16 mouse cellular contexts compared by ENCODE assay signal in genomic region chr5:125193478-125194439, GRCm38 (mm10). TPM values are rescaled to one million over a fixed set of nuclear protein-coding genes. Genes with fewer than 3 reads are reported as not detected.
DNase-seq lines count a peak whose midpoint lies in the region; ATAC-seq and TF ChIP-seq lines count a peak whose summit lies in the region.
"Had no signal": no experiment of that assay in that cellular context is flagged by ENCODE, and none has a peak within 500 bp of the region (broad histone marks: within the 10 kb centered on the region; RNA-seq: fewer than 3 reads in every experiment).

No protein-coding gene starts in this region.

- no peak overlapping the region for H3K27ac ChIP-seq in heart, embryonic 16.5 days (ENCODE audit: low read length)
- H3K27ac ChIP-seq in limb, embryonic 15.5 days = peak overlapping the region; percentile 14; the same call in 1 of the 2 replicates
- H3K27ac ChIP-seq: embryonic facial prominence, embryonic 12.5 days; limb, embryonic 12.5 days; midbrain, embryonic 10.5 days had no signal

- no peak overlapping the region for H3K9ac ChIP-seq in heart, embryonic 16.5 days (ENCODE audit: low read length)
- no peak overlapping the region for H3K9ac ChIP-seq in limb, embryonic 15.5 days
- H3K9ac ChIP-seq: embryonic facial prominence, embryonic 12.5 days; limb, embryonic 12.5 days had no signal

- peak; percentile 38; the same call in 1 of the 2 replicates for ATAC-seq in heart, embryonic 16.5 days (replicated peaks; ENCODE audit: extremely low read depth, insufficient read depth, low FRiP score)
- ATAC-seq in limb, embryonic 15.5 days (ENCODE audit: insufficient number of reproducible peaks, low FRiP score, low TSS enrichment, low read depth) = no peak

- H3K4me3 ChIP-seq in heart, embryonic 16.5 days (ENCODE audit: low read length) = no peak overlapping the region
- H3K4me3 ChIP-seq in E14TG2a.4 (replicated peaks; ENCODE audit: low read length) = 0 out of 2 replicates have a peak overlapping the region, but pooled peaks have one; percentile 17
- no peak overlapping the region for H3K4me3 ChIP-seq in limb, embryonic 15.5 days
- H3K4me3 ChIP-seq: embryonic facial prominence, embryonic 12.5 days; limb, embryonic 12.5 days; midbrain, embryonic 10.5 days; myocyte had no signal

- intact Hi-C loops in heart, postnatal 25 days (cut with DNase I) = no loop called here
- intact Hi-C loops in left cerebral cortex, postnatal 25 days (cut with DNase I) = loop anchor here (10.0 kb wide), 1 partner anchor 171 kb away; no protein-coding TSS in a partner anchor
- intact Hi-C loops in left cerebral cortex, postnatal 10 days (cut with DNase I) = no loop called here

- H3K9me3 ChIP-seq in heart, embryonic 16.5 days (replicated peaks; ENCODE audit: control insufficient read depth, low read length) = no peaks in the 10 kb centered on the region
- H3K9me3 ChIP-seq in E14TG2a.4 (ENCODE audit: low read length) = no peaks in the 10 kb centered on the region
- H3K9me3 ChIP-seq in limb, embryonic 15.5 days = no peaks in the 10 kb centered on the region
- H3K9me3 ChIP-seq: embryonic facial prominence, embryonic 12.5 days; limb, embryonic 12.5 days; midbrain, embryonic 10.5 days had no signal

- 57% methylated on average over 25 of the region's 25 CpGs for WGBS in heart, embryonic 16.5 days
- whole genome bisulfite sequencing in limb, embryonic 15.5 days = 57% methylated on average over 25 of the region's 25 CpGs

- H3K27me3 ChIP-seq in heart, embryonic 16.5 days (ENCODE audit: control insufficient read depth, insufficient read depth, low read length) = no peaks in the 10 kb centered on the region
- H3K27me3 ChIP-seq in E14TG2a.4 (ENCODE audit: insufficient read depth, low read length) = 0 out of 2 replicates have a peak, but pooled peaks cover 3% of the 10 kb centered on the region
- H3K27me3 ChIP-seq in limb, embryonic 15.5 days = no peaks in the 10 kb centered on the region
- H3K27me3 ChIP-seq: embryonic facial prominence, embryonic 12.5 days; limb, embryonic 12.5 days had no signal

- no peak for TF ChIP-seq CTCF in E14TG2a.4 (conservative IDR thresholded peaks at IDR 0.05; ENCODE audit: low read length)

- H3K36me3 ChIP-seq in heart, embryonic 16.5 days (ENCODE audit: control insufficient read depth, insufficient read depth) = no peaks in the 10 kb centered on the region
- H3K36me3 ChIP-seq in E14TG2a.4 (ENCODE audit: insufficient read depth, low read length) = no peaks in the 10 kb centered on the region
- H3K36me3 ChIP-seq in limb, embryonic 15.5 days = no peaks in the 10 kb centered on the region
- H3K36me3 ChIP-seq: embryonic facial prominence, embryonic 12.5 days; limb, embryonic 12.5 days; midbrain, embryonic 10.5 days had no signal

- peaks cover 1% of the 10 kb centered on the region; the same call in 1 of the 2 replicates for H3K4me1 ChIP-seq in heart, embryonic 16.5 days (ENCODE audit: control insufficient read depth, insufficient read depth, low read length)
- H3K4me1 ChIP-seq in E14TG2a.4 (replicated peaks; ENCODE audit: low read depth, low read length) = peaks cover 83% of the 10 kb centered on the region
- peaks cover 25% of the 10 kb centered on the region for H3K4me1 ChIP-seq in limb, embryonic 15.5 days

- DNase-seq in heart, postnatal 25 days (ENCODE audit: low spot score) = no peak
- peak; percentile 43 to 63 for DNase-seq in left cerebral cortex, postnatal 25 days (ENCODE audit: low spot score in 2 of 2)
- no peak for DNase-seq in left cerebral cortex, postnatal 10 days (ENCODE audit: extremely low spot score in 1 of 2, low spot score in 2 of 2)
- no peak for DNase-seq in MN1 (ENCODE audit: low spot score)
- DNase-seq: adrenal gland, postnatal 36 days; cerebellum, postnatal 36 days; kidney, adult 9 months; layer of hippocampus, adult 9-11 months; lung, postnatal 14 days had no signal

- H3K4me2 ChIP-seq in heart, embryonic 16.5 days (ENCODE audit: low read depth, low read length) = peak overlapping the region; percentile 19; the same call in 1 of the 2 replicates
- H3K4me2 ChIP-seq in limb, embryonic 15.5 days = no peak overlapping the region
- H3K4me2 ChIP-seq: embryonic facial prominence, embryonic 12.5 days; limb, embryonic 12.5 days had no signal

RNA-seq across cellular contexts. Expression of gene Ncor2, which starts 14.7 kb away (rescaled TPM):
- 17.6 and 19.1 TPM in 2 replicates for polyA plus RNA-seq in heart, embryonic 16.5 days (2015; fragmentation: Nextera tagmentation; extraction: Ambion mirVana)
- 10 to 100 TPM; 67.8 to 89.5 TPM for total RNA-seq in heart, postnatal 25 days (2021)
- total RNA-seq in left cerebral cortex, postnatal 25 days (2021) = 100 to 1,000 TPM; 183 to 200 TPM
- 100 to 1,000 TPM; 131 to 146 TPM for total RNA-seq in left cerebral cortex, postnatal 10 days (2021)
- polyA plus RNA-seq in limb, embryonic 15.5 days (2015; fragmentation: Nextera tagmentation; extraction: Ambion mirVana) = 32.7 and 34.1 TPM in 2 replicates

Comparison
In these comparisons a context has a peak if more than half of its experiments do, and no peak if none do; other contexts are left out.
1. DNase-seq: peak in left cerebral cortex, postnatal 25 days (2 of 2); none in heart, postnatal 25 days (single experiment), left cerebral cortex, postnatal 10 days (0 of 2) and MN1 (single experiment).